Mouse (Mus musculus): ENCODE results near the gene Ska3. TPM values are rescaled to one million over a fixed set of nuclear protein-coding genes. Genes with fewer than 3 reads are reported as not detected.

Ska3 gene
- polyA plus RNA-seq, 1 experiment from 2014 or later: 27.7 TPM

GRCm38 (mm10) chr14:57810886-57811285 is 15.1 kb downstream of the Ska3 start:
- WGBS: 67% methylated on average over 2 of the region's 2 CpGs
- H3K4me2 ChIP-seq (ENCODE audit: low read depth, low read length): no peak overlapping the region
- no peaks in the 10 kb centered on the region for H3K9me3 ChIP-seq (replicated peaks; ENCODE audit: control insufficient read depth, low read length)
- H3K4me1 ChIP-seq (ENCODE audit: control insufficient read depth, insufficient read depth, low read length): no peaks in the 10 kb centered on the region; the same call in 1 of the 2 replicates
- peaks cover 25% of the 10 kb centered on the region for H3K36me3 ChIP-seq (ENCODE audit: control insufficient read depth, insufficient read depth, low read length)
- H3K4me3 ChIP-seq (replicated peaks; ENCODE audit: low read length): no peak overlapping the region
- peak overlapping the region; percentile 78 for H3K27ac ChIP-seq (ENCODE audit: low read length)
- peak; percentile 72 for ATAC-seq (ENCODE audit: insufficient read depth, low FRiP score)
- no peak overlapping the region for H3K9ac ChIP-seq (ENCODE audit: low read length)
- no peaks in the 10 kb centered on the region for H3K27me3 ChIP-seq (ENCODE audit: control insufficient read depth, insufficient read depth, low read length)

- H3K9me3 ChIP-seq (replicated peaks; ENCODE audit: control insufficient read depth, low read length): no peaks in the 10 kb centered on the region
- no peak overlapping the region for H3K9ac ChIP-seq (ENCODE audit: low read length)
- H3K4me3 ChIP-seq (replicated peaks; ENCODE audit: low read length): no peak overlapping the region
- H3K4me1 ChIP-seq (ENCODE audit: control insufficient read depth, insufficient read depth, low read length): no peaks in the 10 kb centered on the region; the same call in 1 of the 2 replicates
- ATAC-seq (ENCODE audit: insufficient read depth, low FRiP score): no peak
- WGBS: 69% methylated on average over 5 of the region's 5 CpGs
- no peaks in the 10 kb centered on the region for H3K27me3 ChIP-seq (ENCODE audit: control insufficient read depth, insufficient read depth, low read length)
- no peak overlapping the region for H3K27ac ChIP-seq (ENCODE audit: low read length)
- H3K4me2 ChIP-seq (ENCODE audit: low read depth, low read length): no peak overlapping the region
- peaks cover 19% of the 10 kb centered on the region for H3K36me3 ChIP-seq (ENCODE audit: control insufficient read depth, insufficient read depth, low read length)
Observed at GRCm38 (mm10) chr14:57808558-57808957, 17.4 kb downstream of the Ska3 start.

- Histone ChIP-seq H3K4me1 (ENCODE audit: control insufficient read depth, insufficient read depth, low read length) (peaks cover 5% of the 10 kb centered on the region), H3K36me3 (ENCODE audit: control insufficient read depth, insufficient read depth, low read length) (peaks cover 21% of the 10 kb centered on the region), H3K27me3 (ENCODE audit: control insufficient read depth, insufficient read depth, low read length) (no peaks in the 10 kb centered on the region), H3K27ac (ENCODE audit: low read length) (no peak overlapping the region), H3K4me3 (replicated peaks; ENCODE audit: low read length) (no peak overlapping the region), H3K9ac (ENCODE audit: low read length) (no peak overlapping the region), H3K4me2 (ENCODE audit: low read depth, low read length) (no peak overlapping the region), H3K9me3 (replicated peaks; ENCODE audit: control insufficient read depth, low read length) (no peaks in the 10 kb centered on the region)
- ATAC-seq (ENCODE audit: insufficient read depth, low FRiP score): no peak
- WGBS: 84% methylated on average over 4 of the region's 4 CpGs
Observed at GRCm38 (mm10) chr14:57803731-57804130, 22.3 kb downstream of the Ska3 start.

- H3K27ac ChIP-seq (ENCODE audit: low read length): peak within 1 kb of the TSS; percentile 73; the same call in 1 of the 2 replicates
- peak; percentile 99 for ATAC-seq (ENCODE audit: insufficient read depth, low FRiP score)
- no peaks in the 10 kb centered on the region for H3K9me3 ChIP-seq (replicated peaks; ENCODE audit: control insufficient read depth, low read length)
- under 1% methylated on average over 98 of the region's 99 CpGs for WGBS
- H3K9ac ChIP-seq (ENCODE audit: low read length): peak within 1 kb of the TSS; percentile 90
- H3K4me3 ChIP-seq (replicated peaks; ENCODE audit: low read length): peak within 1 kb of the TSS; percentile 87
- H3K27me3 ChIP-seq (ENCODE audit: control insufficient read depth, insufficient read depth, low read length): no peaks in the 10 kb centered on the region
- H3K4me1 ChIP-seq (ENCODE audit: control insufficient read depth, insufficient read depth, low read length): peaks cover 5% of the 10 kb centered on the region
- H3K36me3 ChIP-seq (ENCODE audit: control insufficient read depth, insufficient read depth, low read length): peaks cover 7% of the 10 kb centered on the region; the same call in 1 of the 2 replicates
- peak within 1 kb of the TSS; percentile 86 for H3K4me2 ChIP-seq (ENCODE audit: low read depth, low read length)
Observed at GRCm38 (mm10) chr14:57797991-57798931, 27.7 kb downstream of the Ska3 start, which contains the start of gene Sap18. Gene Sap18, plus strand, starts transcription at chr14:57798180.

- no peaks in the 10 kb centered on the region for H3K27me3 ChIP-seq (ENCODE audit: control insufficient read depth, insufficient read depth, low read length)
Observed at GRCm38 (mm10) chr14:57797551-57797950, 28.4 kb downstream of the Ska3 start.

GRCm38 (mm10) chr14:57791171-57791570 is 34.8 kb downstream of the Ska3 start:
- Histone ChIP-seq H3K9ac (ENCODE audit: low read length) (no peak overlapping the region), H3K4me1 (ENCODE audit: control insufficient read depth, insufficient read depth, low read length) (no peaks in the 10 kb centered on the region), H3K9me3 (replicated peaks; ENCODE audit: control insufficient read depth, low read length) (no peaks in the 10 kb centered on the region), H3K4me2 (ENCODE audit: low read depth, low read length) (no peak overlapping the region), H3K27me3 (ENCODE audit: control insufficient read depth, insufficient read depth, low read length) (no peaks in the 10 kb centered on the region), H3K27ac (ENCODE audit: low read length) (no peak overlapping the region), H3K4me3 (replicated peaks; ENCODE audit: low read length) (no peak overlapping the region), H3K36me3 (ENCODE audit: control insufficient read depth, insufficient read depth, low read length) (no peaks in the 10 kb centered on the region)
- 71% methylated on average over 4 of the region's 4 CpGs for WGBS
- ATAC-seq (ENCODE audit: insufficient read depth, low FRiP score): no peak

More at GRCm38 (mm10) chr14:57797551-57797950, 28.4 kb downstream of the Ska3 start:
- H3K4me3 ChIP-seq (replicated peaks; ENCODE audit: low read length): peak overlapping the region; percentile 87
- whole genome bisulfite sequencing: 10% methylated on average over 7 of the region's 7 CpGs
- 0 out of 2 replicates have a peak, but pooled peaks cover 3% of the 10 kb centered on the region for H3K36me3 ChIP-seq (ENCODE audit: control insufficient read depth, insufficient read depth, low read length)
- H3K4me1 ChIP-seq (ENCODE audit: control insufficient read depth, insufficient read depth, low read length): peaks cover 5% of the 10 kb centered on the region
- peak overlapping the region; percentile 42; the same call in 1 of the 2 replicates for H3K27ac ChIP-seq (ENCODE audit: low read length)
- H3K9ac ChIP-seq (ENCODE audit: low read length): peak overlapping the region; percentile 66
- ATAC-seq (ENCODE audit: insufficient read depth, low FRiP score): peak; percentile 45; the same call in 1 of the 2 replicates
- H3K9me3 ChIP-seq (replicated peaks; ENCODE audit: control insufficient read depth, low read length): no peaks in the 10 kb centered on the region
- H3K4me2 ChIP-seq (ENCODE audit: low read depth, low read length): peak overlapping the region; percentile 66

GRCm38 (mm10) chr14:57789759-57790158 is 36.2 kb downstream of the Ska3 start:
- WGBS: 87% methylated on average over 9 of the region's 9 CpGs
- no peaks in the 10 kb centered on the region for H3K9me3 ChIP-seq (replicated peaks; ENCODE audit: control insufficient read depth, low read length)
- no peak overlapping the region for H3K9ac ChIP-seq (ENCODE audit: low read length)

GRCm38 (mm10) chr14:57789311-57789710 is 36.7 kb downstream of the Ska3 start:
- WGBS: 70% methylated on average over 2 of the region's 2 CpGs
- ATAC-seq (ENCODE audit: insufficient read depth, low FRiP score): no peak
- no peak overlapping the region for H3K4me3 ChIP-seq (replicated peaks; ENCODE audit: low read length)
- no peaks in the 10 kb centered on the region for H3K36me3 ChIP-seq (ENCODE audit: control insufficient read depth, insufficient read depth, low read length)
- H3K4me2 ChIP-seq (ENCODE audit: low read depth, low read length): no peak overlapping the region
- H3K9me3 ChIP-seq (replicated peaks; ENCODE audit: control insufficient read depth, low read length): no peaks in the 10 kb centered on the region
- H3K4me1 ChIP-seq (ENCODE audit: control insufficient read depth, insufficient read depth, low read length): no peaks in the 10 kb centered on the region
- no peak overlapping the region for H3K27ac ChIP-seq (ENCODE audit: low read length)
- no peaks in the 10 kb centered on the region for H3K27me3 ChIP-seq (ENCODE audit: control insufficient read depth, insufficient read depth, low read length)
- H3K9ac ChIP-seq (ENCODE audit: low read length): no peak overlapping the region

More at GRCm38 (mm10) chr14:57789759-57790158, 36.2 kb downstream of the Ska3 start:
- Histone ChIP-seq H3K4me2 (ENCODE audit: low read depth, low read length) (no peak overlapping the region), H3K36me3 (ENCODE audit: control insufficient read depth, insufficient read depth, low read length) (no peaks in the 10 kb centered on the region), H3K27ac (ENCODE audit: low read length) (no peak overlapping the region), H3K4me1 (ENCODE audit: control insufficient read depth, insufficient read depth, low read length) (no peaks in the 10 kb centered on the region), H3K27me3 (ENCODE audit: control insufficient read depth, insufficient read depth, low read length) (no peaks in the 10 kb centered on the region), H3K4me3 (replicated peaks; ENCODE audit: low read length) (no peak overlapping the region)
- no peak for ATAC-seq (ENCODE audit: insufficient read depth, low FRiP score)

- Histone ChIP-seq H3K27me3 (ENCODE audit: control insufficient read depth, insufficient read depth, low read length) (no peaks in the 10 kb centered on the region), H3K27ac (ENCODE audit: low read length) (no peak overlapping the region), H3K4me2 (ENCODE audit: low read depth, low read length) (no peak overlapping the region), H3K4me1 (ENCODE audit: control insufficient read depth, insufficient read depth, low read length) (no peaks in the 10 kb centered on the region), H3K9ac (ENCODE audit: low read length) (no peak overlapping the region), H3K4me3 (replicated peaks; ENCODE audit: low read length) (no peak overlapping the region), H3K36me3 (ENCODE audit: control insufficient read depth, insufficient read depth, low read length) (no peaks in the 10 kb centered on the region), H3K9me3 (replicated peaks; ENCODE audit: control insufficient read depth, low read length) (no peaks in the 10 kb centered on the region)
- WGBS: 37% methylated on average over 4 of the region's 4 CpGs
- no peak for ATAC-seq (ENCODE audit: insufficient read depth, low FRiP score)
Observed at GRCm38 (mm10) chr14:57787406-57787805, 38.6 kb downstream of the Ska3 start.
